Mouse (Mus musculus) heart, adult 2 months (tissue): ENCODE data around the gene Timp2.

ENCODE experiments used
- CTCF ChIP-seq: fragments of 200-600 bp; IDR thresholded peaks from 2 replicates; pipeline ENCODE4 v1.8.1; 2022; ENCODE audit warnings: antibody characterized with exemption, mild to moderate bottlenecking, moderate library complexity
- POLR2A ChIP-seq: fragments of 200-500 bp; IDR thresholded peaks from 2 replicates; pipeline ENCODE4 v1.6.1; 2011; ENCODE audit warnings: mild to moderate bottlenecking, low read depth, low read length, control low read depth; ENCODE audit not compliant: insufficient read depth

- TF ChIP-seq CTCF (no peak), POLR2A (no peak)
Observed at GRCm38 (mm10) chr11:118326991-118327971, 28.3 kb downstream of the Timp2 start.
